Mouse (Mus musculus): ENCODE measurements at regions not wholly inside any gene's neighbourhood (a gene's known extent, or its start where the extent isn't known, plus 50 kb on each side); places are given as distances from the start of the nearest gene placed in this dataset.

GRCm38 (mm10) chr15:25230213-25230612 lies 183.4 kb downstream of the Basp1 start:
- TF ChIP-seq POLR2A (IDR thresholded peaks at IDR 0.05; ENCODE audit: low read depth, low read length) (no peak), CTCF (conservative IDR thresholded peaks at IDR 0.05; ENCODE audit: insufficient read depth, insufficient read length, low read depth, low read length) (no peak)
